Mouse (Mus musculus) stomach, postnatal 0 days (tissue): ENCODE data around the gene Lmbr1l. TPM values are rescaled to one million over a fixed set of nuclear protein-coding genes. Genes with fewer than 3 reads are reported as not detected.

Source experiments
- ATAC-seq: fragments of 200-750 bp; cut with Nextera tagmentation; 2 replicates; pipeline ENCODE4 v1.8.0; 2017; ENCODE audit not compliant: low FRiP score, low TSS enrichment
- DNase-seq: peaks from one replicate; pipeline ENCODE4 v3.0.0-alpha.2; 2016; ENCODE audit warnings: low spot score
- H3K27ac ChIP-seq: fragments of 300-500 bp; sonication (generic); replicated peaks from 2 replicates; pipeline ENCODE4 v1.5.1; 2014; ENCODE audit warnings: mild to moderate bottlenecking, control low read depth
- H3K27me3 ChIP-seq: fragments of 300-500 bp; sonication (generic); 2 replicates; pipeline ENCODE4 v1.6.1; 2014; ENCODE audit warnings: low read length; ENCODE audit not compliant: control insufficient read depth, insufficient read depth
- H3K36me3 ChIP-seq: fragments of 300-500 bp; sonication (generic); 2 replicates; pipeline ENCODE4 v1.6.1; 2014; ENCODE audit warnings: low read length, mixed read lengths; ENCODE audit not compliant: control insufficient read depth, insufficient read depth
- H3K4me1 ChIP-seq: fragments of 300-500 bp; sonication (generic); replicated peaks from 2 replicates; pipeline ENCODE4 v1.6.1; 2014; ENCODE audit warnings: antibody characterized with exemption; ENCODE audit not compliant: control insufficient read depth, insufficient read depth
- H3K4me2 ChIP-seq: fragments of 300-500 bp; sonication (generic); replicated peaks from 2 replicates; pipeline ENCODE4 v1.6.1; 2014; ENCODE audit warnings: low read depth, mild to moderate bottlenecking, control low read depth, moderate library complexity
- H3K4me3 ChIP-seq: fragments of 300-500 bp; sonication (generic); 2 replicates; pipeline ENCODE4 v1.5.1; 2014; ENCODE audit warnings: low read depth, low read length, control low read depth
- H3K9ac ChIP-seq: fragments of 300-500 bp; sonication (generic); 2 replicates; pipeline ENCODE4 v1.6.1; 2014; ENCODE audit warnings: mild to moderate bottlenecking, low read length, control low read depth, mixed read lengths
- H3K9me3 ChIP-seq: fragments of 300-500 bp; sonication (generic); 2 replicates; pipeline ENCODE4 v1.6.1; 2016; ENCODE audit warnings: low read length; ENCODE audit not compliant: control insufficient read depth
- CTCF ChIP-seq: IDR thresholded peaks from 2 replicates; pipeline ENCODE4 v1.5.1; 2016; ENCODE audit warnings: antibody characterized with exemption, low read depth, mild to moderate bottlenecking, moderate library complexity
- EP300 ChIP-seq: optimal IDR thresholded peaks from 2 replicates; pipeline ENCODE3; 2016; ENCODE audit warnings: antibody characterized with exemption
- WGBS: fragments of 180-500 bp; shearing (Covaris S2); extraction: QIAGEN DNeasy Blood & Tissue Kit; methylation state at CpG from one replicate; pipeline ENCODE4 v1.1.7; 2014; 5-methylcytosine and 5-hydroxymethylcytosine counted together
- polyA plus RNA-seq: library from polyadenylated mRNA; unstranded; fragments of >200 nt; fragmentation: Nextera tagmentation; extraction: Ambion mirVana; gene quantifications from 2 replicates; pipeline ENCODE4 v1.2.1, GENCODE M21; 2015

Lmbr1l gene
- 7.7 and 9.4 TPM in 2 replicates for polyA plus RNA-seq

DNA sequence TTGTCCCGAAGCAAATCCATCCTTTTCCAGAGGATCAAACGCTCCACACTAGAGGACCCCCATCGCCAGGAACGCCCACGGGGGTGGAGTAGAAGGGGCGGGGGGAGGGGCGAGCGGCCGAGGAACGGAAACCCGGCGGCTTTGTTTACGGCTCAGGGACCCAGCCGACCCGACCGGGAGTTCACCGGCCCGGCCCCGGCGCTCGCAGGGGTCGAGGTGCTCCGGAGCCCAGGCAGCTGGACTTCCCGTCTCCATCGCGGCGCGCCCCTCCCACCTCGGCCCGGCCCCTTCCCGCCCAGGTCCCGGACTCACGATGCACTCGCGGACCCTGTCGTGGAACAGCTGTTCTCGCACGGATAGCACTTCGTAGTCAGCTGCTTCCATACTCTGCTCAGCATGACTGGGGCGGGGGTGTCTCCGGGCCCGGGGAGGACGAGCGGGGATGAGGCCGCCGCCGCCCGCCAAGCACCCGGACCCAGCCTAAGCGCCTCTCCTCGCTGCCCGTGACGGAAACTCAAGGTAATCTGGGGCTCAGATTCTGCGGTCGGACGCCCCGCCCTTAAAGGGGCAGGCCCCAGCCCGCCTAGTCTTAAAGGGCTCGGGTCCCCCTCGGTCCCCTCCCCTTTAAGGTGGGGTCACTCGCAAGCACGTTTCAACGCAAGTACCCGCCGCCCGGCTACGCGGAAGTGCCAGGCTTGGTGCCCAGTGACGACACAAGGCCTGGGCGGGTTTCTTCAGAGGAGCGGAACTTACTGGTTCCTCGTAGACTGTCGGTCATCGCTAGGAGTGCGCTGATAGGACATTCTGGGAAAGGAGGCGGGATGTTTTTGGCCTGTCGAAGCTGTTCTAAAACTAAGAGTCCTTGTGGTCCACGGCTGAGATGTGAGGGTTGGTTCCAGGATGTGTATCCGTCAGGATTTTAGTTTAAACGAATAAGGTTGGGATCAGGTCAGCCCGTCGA is at the start of gene Lmbr1l:
Lmbr1l (minus strand) TSS at position 694 of the 961 bp plus-strand sequence.
- Histone ChIP-seq H3K9me3 (no peaks in the 10 kb centered on the region), H3K27me3 (no peaks in the 10 kb centered on the region), H3K4me3 (peak within 1 kb of the TSS; percentile 90), H3K27ac (peak within 1 kb of the TSS; percentile 96), H3K4me2 (peak within 1 kb of the TSS; percentile 79), H3K4me1 (no peaks in the 10 kb centered on the region), H3K36me3 (no peaks in the 10 kb centered on the region), H3K9ac (peak within 1 kb of the TSS; percentile 85)
- WGBS: under 1% methylated on average over 76 of the region's 82 CpGs
- DNase-seq (peak; percentile 99), ATAC-seq (peak; percentile 99)
- TF ChIP-seq CTCF (0 out of 2 replicates have a peak, but pooled peaks have one; percentile 2), EP300 (no peak)

DNA sequence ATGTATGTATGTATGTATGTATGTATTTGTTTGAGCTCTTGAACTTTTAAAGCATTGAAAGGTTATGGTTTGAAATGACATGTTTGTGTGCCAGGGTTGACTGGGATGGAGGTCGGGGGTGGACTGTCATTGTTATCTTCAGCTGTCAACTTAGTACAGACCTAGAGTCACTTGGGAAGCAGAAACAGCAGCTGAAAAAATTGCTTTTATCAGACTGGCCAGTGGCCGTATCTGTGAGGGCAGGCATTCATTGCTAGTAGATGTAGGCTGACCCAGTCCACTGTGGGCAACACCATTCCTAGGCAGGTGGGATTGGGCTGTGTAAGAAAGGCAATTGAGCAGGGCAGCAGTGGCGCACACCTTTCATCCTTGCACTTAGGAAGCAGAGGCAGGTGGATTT is 41.5 kb upstream of the Lmbr1l start:
- Histone ChIP-seq H3K36me3 (no peaks in the 10 kb centered on the region), H3K9ac (no peak overlapping the region), H3K9me3 (no peaks in the 10 kb centered on the region), H3K4me3 (no peak overlapping the region), H3K4me2 (no peak overlapping the region), H3K27me3 (no peaks in the 10 kb centered on the region), H3K27ac (no peak overlapping the region), H3K4me1 (no peaks in the 10 kb centered on the region)
- no peak for ATAC-seq
- TF ChIP-seq CTCF: no peak
- TF ChIP-seq EP300: no peak
- no peak for DNase-seq
- WGBS: 63% methylated on average over 3 of the region's 3 CpGs

DNA sequence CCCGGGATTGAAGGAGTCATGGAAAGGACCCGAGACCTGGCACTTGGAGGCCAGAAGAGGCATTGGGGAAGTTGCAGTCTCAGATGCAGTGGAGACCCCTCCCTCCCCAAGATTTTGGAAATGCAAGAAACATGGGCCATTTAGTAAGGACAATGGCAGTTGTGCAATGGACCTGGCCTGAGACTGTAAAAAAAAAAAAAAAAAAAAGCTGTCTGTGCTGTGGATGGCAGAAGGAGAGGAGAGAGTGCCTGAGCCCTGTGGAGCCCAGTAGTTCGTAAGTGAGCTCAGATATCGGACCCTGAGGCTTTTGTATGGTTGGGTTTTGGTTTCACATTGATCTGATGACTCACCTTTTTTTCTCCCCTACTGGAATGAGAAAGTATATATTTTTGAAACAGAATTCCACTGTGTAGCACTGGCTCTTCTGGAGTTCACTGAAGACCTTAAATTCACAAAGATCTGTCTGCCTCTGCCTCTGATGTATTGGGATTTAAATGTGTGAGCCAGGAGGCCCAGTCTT is 40.9 kb upstream of the Lmbr1l start:
- no peak for TF ChIP-seq EP300
- TF ChIP-seq CTCF: no peak
- no peaks in the 10 kb centered on the region for H3K9me3 ChIP-seq
- DNase-seq (no peak), ATAC-seq (no peak)
- H3K4me1 ChIP-seq: no peaks in the 10 kb centered on the region
- H3K27ac ChIP-seq: no peak overlapping the region
- no peak overlapping the region for H3K9ac ChIP-seq
- no peaks in the 10 kb centered on the region for H3K27me3 ChIP-seq
- no peak overlapping the region for H3K4me2 ChIP-seq
- no peaks in the 10 kb centered on the region for H3K36me3 ChIP-seq
- WGBS: 83% methylated on average over 4 of the region's 4 CpGs
- no peak overlapping the region for H3K4me3 ChIP-seq

DNA sequence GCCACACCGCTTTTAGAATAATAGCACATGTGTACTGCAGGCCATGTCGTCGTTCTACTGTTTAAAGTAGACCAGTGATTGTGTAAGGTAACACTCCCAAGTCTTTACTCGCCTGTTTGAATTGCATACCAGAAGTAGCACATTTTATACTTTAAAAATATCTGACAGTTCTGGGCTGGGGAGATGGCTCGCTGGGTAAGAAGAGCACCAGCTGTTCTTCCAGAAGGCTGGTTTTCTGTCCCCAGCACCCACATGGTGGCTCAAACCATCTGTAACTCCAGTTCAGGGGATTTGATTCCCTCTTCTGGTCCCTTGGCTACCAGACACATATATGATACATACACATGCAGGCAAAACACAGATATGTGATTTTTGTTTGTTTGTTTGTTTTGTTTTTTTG is 39.4 kb upstream of the Lmbr1l start:
- TF ChIP-seq EP300: no peak
- Histone ChIP-seq H3K4me1 (no peaks in the 10 kb centered on the region), H3K27ac (no peak overlapping the region), H3K9me3 (no peaks in the 10 kb centered on the region), H3K9ac (no peak overlapping the region), H3K4me3 (no peak overlapping the region), H3K36me3 (no peaks in the 10 kb centered on the region), H3K27me3 (no peaks in the 10 kb centered on the region), H3K4me2 (no peak overlapping the region)
- DNase-seq (no peak), ATAC-seq (no peak)
- 56% methylated on average over 5 of the region's 5 CpGs for whole genome bisulfite sequencing

DNA sequence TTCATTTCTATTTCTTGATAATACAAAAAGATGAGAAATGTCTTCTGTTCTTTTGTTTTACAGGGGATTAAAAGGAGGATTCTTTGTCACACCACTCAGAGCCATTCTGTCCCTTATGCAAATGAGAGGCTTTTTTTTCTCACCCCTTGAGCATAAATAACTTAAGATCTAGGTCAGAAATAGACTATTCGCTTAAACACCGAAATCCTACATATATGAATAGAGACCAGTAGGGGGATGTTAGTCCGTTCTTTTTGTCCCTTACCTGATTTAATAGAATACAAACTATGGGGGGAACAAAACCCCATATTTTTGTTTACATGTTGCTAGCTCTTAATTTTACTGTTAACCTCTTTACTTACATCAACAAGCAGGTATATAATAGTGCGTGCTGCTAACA is 38.0 kb upstream of the Lmbr1l start:
- Histone ChIP-seq H3K27me3 (no peaks in the 10 kb centered on the region), H3K36me3 (no peaks in the 10 kb centered on the region), H3K4me2 (no peak overlapping the region), H3K9ac (no peak overlapping the region), H3K4me3 (no peak overlapping the region), H3K9me3 (no peaks in the 10 kb centered on the region), H3K4me1 (no peaks in the 10 kb centered on the region), H3K27ac (no peak overlapping the region)
- TF ChIP-seq EP300 (no peak), CTCF (no peak)
- WGBS: 90% methylated on average over 4 of the region's 4 CpGs
- no peak for ATAC-seq
- DNase-seq: no peak

DNA sequence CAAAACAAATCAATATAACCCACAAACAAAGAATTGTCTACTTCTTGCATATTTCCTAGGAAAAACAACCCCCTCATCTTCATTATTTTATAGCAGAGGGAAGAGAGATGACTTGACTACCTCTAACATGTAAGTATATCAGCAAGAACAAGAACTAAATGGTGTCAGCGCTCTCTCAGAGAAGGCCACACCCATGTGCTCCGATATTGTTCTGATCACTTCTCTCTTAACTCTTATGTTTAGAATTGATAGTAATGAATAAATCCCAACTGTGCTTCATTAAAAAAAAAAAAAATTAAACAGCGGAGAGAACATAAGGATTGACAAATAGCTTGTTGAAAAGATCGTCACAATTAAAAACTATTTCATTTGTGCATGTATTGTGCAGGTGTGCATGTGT is 37.3 kb upstream of the Lmbr1l start:
- H3K4me2 ChIP-seq: no peak overlapping the region
- H3K9ac ChIP-seq: no peak overlapping the region
- no peak overlapping the region for H3K27ac ChIP-seq
- no peaks in the 10 kb centered on the region for H3K27me3 ChIP-seq
- no peaks in the 10 kb centered on the region for H3K9me3 ChIP-seq
- DNase-seq: no peak
- no peak overlapping the region for H3K4me3 ChIP-seq
- 75% methylated on average over 4 of the region's 4 CpGs for WGBS
- H3K36me3 ChIP-seq: no peaks in the 10 kb centered on the region
- TF ChIP-seq CTCF (no peak), EP300 (no peak)
- ATAC-seq: no peak
- no peaks in the 10 kb centered on the region for H3K4me1 ChIP-seq
